Mouse (Mus musculus): ENCODE measurements around the gene Slc2a12.

- TF ChIP-seq POLR2A (IDR thresholded peaks at IDR 0.05; ENCODE audit: low read depth, low read length) (no peak), CTCF (IDR thresholded peaks at IDR 0.05; ENCODE audit: extremely low read depth, insufficient read length, insufficient replicate concordance, low read depth, low read length) (no peak)
These were observed 86.1 kb downstream of the Slc2a12 start for GRCm38 (mm10) chr10:22730992-22731271.

Measured in small intestine, adult 2 months (tissue).